Mouse (Mus musculus): ENCODE measurements at regions not wholly inside any gene's neighbourhood (a gene's known extent, or its start where the extent isn't known, plus 50 kb on each side); places are given as distances from the start of the nearest gene placed in this dataset.
"Not testable (repeated sequence)": the region's sequence is repeated elsewhere in the genome, so short reads cannot be mapped to it uniquely, and the experiment has no call there.

- Histone ChIP-seq H3K4me1 (ENCODE audit: insufficient read depth, low read length) (no peaks in the 10 kb centered on the region), H3K9ac (replicated peaks; ENCODE audit: low read length, poor library complexity, severe bottlenecking) (no peak overlapping the region), H3K27ac (ENCODE audit: low read depth, low read length) (no peak overlapping the region), H3K36me3 (ENCODE audit: insufficient read depth, low read length) (no peaks in the 10 kb centered on the region), H3K27me3 (ENCODE audit: insufficient read depth, low read length) (no peaks in the 10 kb centered on the region), H3K4me3 (ENCODE audit: low read depth, low read length) (no peak overlapping the region), H3K9me3 (ENCODE audit: low read length) (no peaks in the 10 kb centered on the region), H3K4me2 (ENCODE audit: low read depth, low read length, poor library complexity, severe bottlenecking) (no peak overlapping the region)
- WGBS, result 89% methylated on average over 6 of the region's 6 CpGs
- TF ChIP-seq CTCF (IDR thresholded peaks at IDR 0.05), result no peak
- ATAC-seq (ENCODE audit: low FRiP score), result no peak
- DNase-seq (ENCODE audit: low spot score), result no peak
These were observed 128.6 kb upstream of the Sox5 start for GRCm38 (mm10) chr6:144910392-144910791.

GRCm38 (mm10) chr6:144908646-144909045 lies 126.9 kb upstream of the Sox5 start:
- Histone ChIP-seq H3K9ac (replicated peaks; ENCODE audit: low read length, poor library complexity, severe bottlenecking) (no peak overlapping the region), H3K4me3 (ENCODE audit: low read depth, low read length) (no peak overlapping the region), H3K27ac (ENCODE audit: low read depth, low read length) (no peak overlapping the region), H3K4me1 (ENCODE audit: insufficient read depth, low read length) (no peaks in the 10 kb centered on the region), H3K9me3 (ENCODE audit: low read length) (no peaks in the 10 kb centered on the region), H3K4me2 (ENCODE audit: low read depth, low read length, poor library complexity, severe bottlenecking) (no peak overlapping the region), H3K27me3 (ENCODE audit: insufficient read depth, low read length) (no peaks in the 10 kb centered on the region), H3K36me3 (ENCODE audit: insufficient read depth, low read length) (no peaks in the 10 kb centered on the region)
- ATAC-seq (ENCODE audit: low FRiP score) (no peak), DNase-seq (ENCODE audit: low spot score) (no peak)
- WGBS, result 90% methylated on average over 11 of the region's 11 CpGs
- TF ChIP-seq CTCF (IDR thresholded peaks at IDR 0.05), result no peak

GRCm38 (mm10) chr6:144903156-144903555 lies 121.4 kb upstream of the Sox5 start:
- H3K4me1 ChIP-seq (ENCODE audit: insufficient read depth, low read length), result no peaks in the 10 kb centered on the region
- DNase-seq (ENCODE audit: low spot score) (no peak), ATAC-seq (ENCODE audit: low FRiP score) (no peak)
- H3K36me3 ChIP-seq (ENCODE audit: insufficient read depth, low read length), result no peaks in the 10 kb centered on the region
- no peak overlapping the region for H3K27ac ChIP-seq (ENCODE audit: low read depth, low read length)
- no peak overlapping the region for H3K9ac ChIP-seq (replicated peaks; ENCODE audit: low read length, poor library complexity, severe bottlenecking)
- no peak for TF ChIP-seq CTCF (IDR thresholded peaks at IDR 0.05)
- H3K4me2 ChIP-seq (ENCODE audit: low read depth, low read length, poor library complexity, severe bottlenecking), result no peak overlapping the region
- H3K27me3 ChIP-seq (ENCODE audit: insufficient read depth, low read length), result no peaks in the 10 kb centered on the region
- H3K9me3 ChIP-seq (ENCODE audit: low read length), result no peaks in the 10 kb centered on the region
- 45% methylated on average over 10 of the region's 10 CpGs for WGBS
- no peak overlapping the region for H3K4me3 ChIP-seq (ENCODE audit: low read depth, low read length)

GRCm38 (mm10) chr6:144902267-144902995 lies 120.7 kb upstream of the Sox5 start:
- Histone ChIP-seq H3K36me3 (ENCODE audit: insufficient read depth, low read length) (no peaks in the 10 kb centered on the region), H3K27ac (ENCODE audit: low read depth, low read length) (no peak overlapping the region), H3K9ac (replicated peaks; ENCODE audit: low read length, poor library complexity, severe bottlenecking) (no peak overlapping the region), H3K27me3 (ENCODE audit: insufficient read depth, low read length) (no peaks in the 10 kb centered on the region), H3K4me1 (ENCODE audit: insufficient read depth, low read length) (no peaks in the 10 kb centered on the region), H3K9me3 (ENCODE audit: low read length) (no peaks in the 10 kb centered on the region), H3K4me3 (ENCODE audit: low read depth, low read length) (no peak overlapping the region), H3K4me2 (ENCODE audit: low read depth, low read length, poor library complexity, severe bottlenecking) (no peak overlapping the region)
- DNase-seq (ENCODE audit: low spot score) (peak; percentile 10), ATAC-seq (ENCODE audit: low FRiP score) (no peak)
- 69% methylated on average over 20 of the region's 20 CpGs for WGBS
- TF ChIP-seq CTCF (IDR thresholded peaks at IDR 0.05), result no peak

- Histone ChIP-seq H3K4me3 (ENCODE audit: low read depth, low read length) (no peak overlapping the region), H3K9me3 (ENCODE audit: low read length) (no peaks in the 10 kb centered on the region), H3K9ac (replicated peaks; ENCODE audit: low read length, poor library complexity, severe bottlenecking) (no peak overlapping the region), H3K27ac (ENCODE audit: low read depth, low read length) (no peak overlapping the region), H3K27me3 (ENCODE audit: insufficient read depth, low read length) (no peaks in the 10 kb centered on the region), H3K4me2 (ENCODE audit: low read depth, low read length, poor library complexity, severe bottlenecking) (no peak overlapping the region), H3K36me3 (ENCODE audit: insufficient read depth, low read length) (no peaks in the 10 kb centered on the region), H3K4me1 (ENCODE audit: insufficient read depth, low read length) (no peaks in the 10 kb centered on the region)
- ATAC-seq (ENCODE audit: low FRiP score), result no peak
- no peak for DNase-seq (ENCODE audit: low spot score)
- WGBS, result 78% methylated on average over 9 of the region's 9 CpGs
- TF ChIP-seq CTCF (IDR thresholded peaks at IDR 0.05), result no peak
These were observed 120.0 kb upstream of the Sox5 start for GRCm38 (mm10) chr6:144901825-144902224.

- not testable (repeated sequence) for H3K27ac ChIP-seq (ENCODE audit: low read depth, low read length); H3K27me3 ChIP-seq (ENCODE audit: insufficient read depth, low read length); ATAC-seq (ENCODE audit: low FRiP score); DNase-seq (ENCODE audit: low spot score); H3K9ac ChIP-seq (replicated peaks; ENCODE audit: low read length, poor library complexity, severe bottlenecking); H3K4me1 ChIP-seq (ENCODE audit: insufficient read depth, low read length); H3K9me3 ChIP-seq (ENCODE audit: low read length); H3K36me3 ChIP-seq (ENCODE audit: insufficient read depth, low read length); H3K4me2 ChIP-seq (ENCODE audit: low read depth, low read length, poor library complexity, severe bottlenecking); H3K4me3 ChIP-seq (ENCODE audit: low read depth, low read length)
- 92% methylated on average over 7 of the region's 7 CpGs for WGBS
These were observed 119.1 kb upstream of the Sox5 start for GRCm38 (mm10) chr6:144900858-144901257.
